Mouse (Mus musculus) lung, postnatal 0 days (tissue): ENCODE measurements at regions not wholly inside any gene's neighbourhood (a gene's known extent, or its start where the extent isn't known, plus 50 kb on each side); places are given as distances from the start of the nearest gene placed in this dataset.

Experiments
- ATAC-seq: fragments of 200-750 bp; cut with Nextera tagmentation; 2 replicates; pipeline ENCODE4 v1.8.0; 2017; ENCODE audit warnings: moderate library complexity
- DNase-seq: peaks from one replicate; pipeline ENCODE4 v3.0.0-alpha.2; 2016; ENCODE audit warnings: low spot score
- H3K27ac ChIP-seq: fragments of 300-500 bp; sonication (generic); 2 replicates; pipeline ENCODE4 v1.5.1; 2014; ENCODE audit warnings: antibody characterized with exemption, mild to moderate bottlenecking, low read length, mixed read lengths
- H3K27me3 ChIP-seq: fragments of 300-500 bp; sonication (generic); replicated peaks from 2 replicates; pipeline ENCODE4 v1.6.1; 2014; ENCODE audit warnings: low read length, mixed read lengths; ENCODE audit not compliant: insufficient read depth
- H3K36me3 ChIP-seq: fragments of 300-500 bp; sonication (generic); 2 replicates; pipeline ENCODE4 v1.6.1; 2014; ENCODE audit warnings: low read length, mixed read lengths; ENCODE audit not compliant: insufficient read depth
- H3K4me1 ChIP-seq: fragments of 300-500 bp; sonication (generic); 2 replicates; pipeline ENCODE4 v1.6.1; 2014; ENCODE audit warnings: antibody characterized with exemption, low read depth, low read length, mixed read lengths; ENCODE audit not compliant: insufficient read depth
- H3K4me2 ChIP-seq: fragments of 300-500 bp; sonication (generic); replicated peaks from 2 replicates; pipeline ENCODE4 v1.6.1; 2014; ENCODE audit warnings: low read depth, mild to moderate bottlenecking, low read length, moderate library complexity, mixed read lengths
- H3K4me3 ChIP-seq: fragments of 300-500 bp; sonication (generic); 2 replicates; pipeline ENCODE4 v1.5.1; 2014; ENCODE audit warnings: low read depth, low read length
- H3K9ac ChIP-seq: fragments of 300-500 bp; sonication (generic); replicated peaks from 2 replicates; pipeline ENCODE4 v1.6.1; 2014; ENCODE audit warnings: low read depth, mild to moderate bottlenecking
- H3K9me3 ChIP-seq: fragments of 300-500 bp; sonication (generic); 2 replicates; pipeline ENCODE4 v1.6.1; 2016; ENCODE audit warnings: low read length, mixed read lengths
- CTCF ChIP-seq: IDR thresholded peaks from 2 replicates; pipeline ENCODE4 v1.5.1; 2016; ENCODE audit warnings: antibody characterized with exemption, mild to moderate bottlenecking
- EP300 ChIP-seq: IDR thresholded peaks from 2 replicates; pipeline ENCODE4 v1.6.1; 2016; ENCODE audit warnings: antibody characterized with exemption, mild to moderate bottlenecking, control low read depth
- WGBS: fragments of 180-500 bp; shearing (Covaris S2); extraction: QIAGEN DNeasy Blood & Tissue Kit; methylation state at CpG from one replicate; pipeline ENCODE4 v1.1.7; 2014; 5-methylcytosine and 5-hydroxymethylcytosine counted together

- no peaks in the 10 kb centered on the region for H3K27me3 ChIP-seq
- no peak for ATAC-seq
- whole genome bisulfite sequencing = 51% methylated on average over 4 of the region's 4 CpGs
Measured at GRCm38 (mm10) chr4:10049411-10049810, 824.9 kb upstream of the 2610301B20Rik start.

DNA sequence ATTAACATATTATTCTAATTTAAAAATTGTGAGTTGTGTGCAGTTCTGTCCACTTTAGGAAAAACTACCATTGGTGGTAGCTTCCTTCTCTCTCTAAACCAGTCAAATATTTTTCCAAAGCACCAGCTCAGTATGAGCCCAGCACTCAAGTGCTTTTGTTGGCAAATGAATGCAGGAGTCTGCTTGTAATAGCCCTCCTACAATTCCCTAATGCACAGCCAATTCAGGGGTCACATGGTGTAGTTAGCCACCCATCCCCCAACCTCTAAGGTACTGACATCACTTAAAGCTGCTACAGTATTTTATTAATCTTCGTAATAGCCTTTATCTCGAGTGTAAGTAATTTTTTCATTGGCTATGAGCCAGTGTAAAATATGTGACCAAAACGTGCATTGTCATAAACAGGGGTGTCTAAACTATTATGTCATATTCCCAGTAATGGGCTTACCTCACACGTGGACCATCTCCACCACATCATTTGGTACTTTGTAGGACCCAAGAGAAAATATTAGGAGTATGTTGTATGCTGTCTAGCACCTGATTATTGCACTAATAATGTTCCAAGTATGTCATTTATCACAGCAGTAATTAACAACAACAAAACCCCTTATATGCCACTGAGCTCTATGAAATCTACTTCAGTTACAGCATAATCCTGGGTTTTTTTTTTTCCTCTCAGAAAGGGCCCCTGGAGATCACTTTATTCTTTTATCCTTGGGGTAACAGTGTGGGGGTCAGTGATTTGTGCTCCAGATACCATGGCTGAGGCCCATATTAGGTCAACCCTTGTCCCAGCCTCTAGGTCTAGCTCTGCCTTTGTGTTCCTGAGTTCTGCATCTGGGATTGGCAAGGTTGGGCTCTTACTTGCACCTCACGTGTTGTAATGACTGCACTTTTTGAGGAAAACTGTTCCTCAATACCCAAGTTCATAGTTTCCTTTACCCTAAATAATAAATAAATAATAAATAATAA is 822.7 kb upstream of the 2610301B20Rik start:
- TF ChIP-seq EP300 (no peak), CTCF (no peak)
- H3K4me2 ChIP-seq = no peak overlapping the region
- no peaks in the 10 kb centered on the region for H3K9me3 ChIP-seq
- H3K27ac ChIP-seq = no peak overlapping the region
- H3K36me3 ChIP-seq = no peaks in the 10 kb centered on the region
- no peak overlapping the region for H3K4me3 ChIP-seq
- no peaks in the 10 kb centered on the region for H3K4me1 ChIP-seq
- ATAC-seq (no peak), DNase-seq (no peak)
- H3K9ac ChIP-seq = no peak overlapping the region
- WGBS = 40% methylated on average over 5 of the region's 5 CpGs
- H3K27me3 ChIP-seq = no peaks in the 10 kb centered on the region

More at GRCm38 (mm10) chr4:10049411-10049810, 824.9 kb upstream of the 2610301B20Rik start:
- TF ChIP-seq CTCF (no peak), EP300 (no peak)
- Histone ChIP-seq H3K4me2 (no peak overlapping the region), H3K9ac (no peak overlapping the region), H3K4me3 (no peak overlapping the region), H3K36me3 (no peaks in the 10 kb centered on the region), H3K9me3 (no peaks in the 10 kb centered on the region), H3K4me1 (no peaks in the 10 kb centered on the region), H3K27ac (no peak overlapping the region)
- DNase-seq = no peak

- no peak for TF ChIP-seq CTCF
- TF ChIP-seq EP300 = no peak
- no peaks in the 10 kb centered on the region for H3K36me3 ChIP-seq
- no peak overlapping the region for H3K27ac ChIP-seq
- no peaks in the 10 kb centered on the region for H3K4me1 ChIP-seq
- H3K4me2 ChIP-seq = no peak overlapping the region
- H3K9me3 ChIP-seq = no peaks in the 10 kb centered on the region
- H3K9ac ChIP-seq = no peak overlapping the region
- ATAC-seq (no peak), DNase-seq (no peak)
- H3K4me3 ChIP-seq = no peak overlapping the region
- H3K27me3 ChIP-seq = no peaks in the 10 kb centered on the region
Measured at GRCm38 (mm10) chr4:10052869-10053268, 821.4 kb upstream of the 2610301B20Rik start.

DNA sequence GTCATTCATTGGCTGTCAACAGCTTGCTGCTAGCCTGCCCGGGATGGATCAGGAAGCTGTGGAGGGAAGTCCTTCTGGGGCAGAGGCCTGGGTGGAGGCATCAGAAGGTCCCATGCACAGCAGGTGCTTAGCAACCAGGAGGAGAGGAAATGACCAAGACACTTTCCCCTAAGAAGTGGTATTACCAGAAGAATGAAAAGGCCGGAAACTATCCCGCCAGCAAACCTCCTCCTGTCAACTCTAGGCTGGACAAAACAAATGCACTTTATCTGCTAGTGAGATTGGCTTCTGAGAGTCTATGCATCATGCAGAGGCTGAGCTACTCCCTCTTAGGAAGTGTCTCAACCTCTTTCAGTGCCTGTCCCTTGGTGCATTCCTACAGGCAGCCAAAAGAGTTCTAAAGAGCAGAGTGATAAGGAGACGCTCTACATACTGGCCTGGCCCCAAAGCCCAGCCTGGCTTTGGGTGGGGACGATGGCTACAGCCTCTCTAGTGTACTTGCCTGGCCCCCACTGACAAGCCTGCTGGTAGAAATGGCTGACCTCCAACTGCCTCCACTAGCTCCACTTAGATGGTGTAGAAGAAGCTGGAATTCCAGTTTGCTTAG is 801.7 kb upstream of the 2610301B20Rik start:
- DNase-seq (no peak), ATAC-seq (no peak)
- Histone ChIP-seq H3K9ac (no peak overlapping the region), H3K4me2 (no peak overlapping the region), H3K9me3 (no peaks in the 10 kb centered on the region), H3K4me1 (no peaks in the 10 kb centered on the region), H3K27me3 (no peaks in the 10 kb centered on the region), H3K27ac (no peak overlapping the region), H3K36me3 (no peaks in the 10 kb centered on the region), H3K4me3 (no peak overlapping the region)
- TF ChIP-seq CTCF (no peak), EP300 (no peak)
- 40% methylated on average over 5 of the region's 5 CpGs for WGBS

DNA sequence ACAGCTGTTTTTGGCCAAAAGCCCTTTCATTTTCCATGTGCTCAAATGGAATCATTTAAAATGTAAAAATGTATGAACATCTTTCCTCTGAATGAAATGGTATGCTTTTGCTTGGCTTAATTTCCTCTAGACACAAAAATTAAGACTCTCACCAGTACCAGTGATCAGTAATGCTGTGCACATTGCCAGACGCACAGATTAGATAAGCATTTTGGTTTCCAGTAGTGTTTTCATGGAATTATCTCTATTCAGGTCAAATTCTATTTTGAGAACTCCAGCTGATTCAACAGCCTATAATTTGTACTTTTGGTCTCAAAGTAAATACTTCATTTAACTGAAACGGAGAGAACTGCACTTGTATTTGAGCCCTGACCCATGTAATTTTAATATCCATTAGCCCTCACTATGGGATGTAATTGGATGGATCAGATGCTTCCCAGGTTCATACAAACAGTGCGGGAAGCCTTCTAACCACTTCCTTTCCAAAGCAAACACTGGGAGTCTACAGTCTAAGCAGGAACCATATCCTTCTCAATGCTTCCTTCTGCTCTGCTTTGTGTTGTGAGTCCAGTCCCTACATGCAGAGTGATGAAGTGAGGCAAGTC is 794.6 kb upstream of the 2610301B20Rik start:
- Histone ChIP-seq H3K27ac (no peak overlapping the region), H3K27me3 (no peaks in the 10 kb centered on the region), H3K9me3 (no peaks in the 10 kb centered on the region), H3K36me3 (no peaks in the 10 kb centered on the region), H3K9ac (no peak overlapping the region), H3K4me3 (no peak overlapping the region), H3K4me2 (no peak overlapping the region), H3K4me1 (no peaks in the 10 kb centered on the region)
- no peak for ATAC-seq
- TF ChIP-seq EP300 (no peak), CTCF (no peak)
- DNase-seq = peak; percentile 7
- 42% methylated on average over 3 of the region's 3 CpGs for WGBS

DNA sequence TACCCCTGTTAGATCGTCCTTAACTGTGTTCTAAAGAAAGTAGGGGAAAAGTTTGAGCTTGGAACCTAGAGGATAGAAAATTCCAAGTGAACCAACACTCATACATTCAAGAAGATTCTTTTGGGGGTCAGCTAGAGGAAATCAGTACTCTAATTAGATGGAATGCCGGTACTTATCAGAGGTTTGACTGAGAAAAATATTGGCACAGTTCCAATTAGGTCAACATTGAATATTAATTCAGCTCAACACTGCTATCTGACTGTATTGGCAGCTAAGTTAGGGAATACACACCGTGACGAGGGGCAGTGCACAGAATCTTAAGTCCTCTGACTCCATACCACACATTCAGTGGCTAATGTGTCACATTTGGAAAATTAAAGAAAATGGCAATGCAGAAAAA is 759.5 kb upstream of the 2610301B20Rik start:
- DNase-seq = no peak
- Histone ChIP-seq H3K9me3 (no peaks in the 10 kb centered on the region), H3K4me1 (no peaks in the 10 kb centered on the region), H3K27ac (no peak overlapping the region), H3K27me3 (no peaks in the 10 kb centered on the region), H3K4me2 (no peak overlapping the region), H3K4me3 (no peak overlapping the region), H3K36me3 (no peaks in the 10 kb centered on the region), H3K9ac (no peak overlapping the region)
- ATAC-seq = no peak
- TF ChIP-seq CTCF = no peak
- no peak for TF ChIP-seq EP300
- 40% methylated on average over 4 of the region's 4 CpGs for WGBS
